ENCODE assay signal across 10 mouse cellular contexts in genomic region chr6:146741986-146742635, GRCm38 (mm10).
"Had no signal": no experiment of that assay in that cellular context is flagged by ENCODE, and none has a peak within 500 bp of the region (broad histone marks: within the 10 kb centered on the region; RNA-seq: fewer than 3 reads in every experiment).

No protein-coding gene starts in this region.

- H3K27ac ChIP-seq: limb, embryonic 12.5 days; liver, embryonic 14.5 days; neural tube, embryonic 12.5 days had no signal

- H3K4me3 ChIP-seq: limb, embryonic 12.5 days; myocyte; neural tube, embryonic 12.5 days had no signal

- DNase-seq: kidney, postnatal 25 days; lung, adult 18-20 months; midbrain, embryonic 14.5 days; right cerebral cortex, postnatal 4 days; spleen, adult 18-20 months; thymus, postnatal 36 days had no signal
